Mouse (Mus musculus) liver, postnatal 0 days (tissue): ENCODE measurements around the gene Pou2f3.

ENCODE experiments used
- CTCF ChIP-seq: sonication (generic); IDR thresholded peaks from 2 replicates; pipeline ENCODE4 v1.5.1; 2016; ENCODE audit warnings: antibody characterized with exemption, low read depth
- EP300 ChIP-seq: IDR thresholded peaks from 2 replicates; pipeline ENCODE4 v1.6.1; 2016; ENCODE audit warnings: antibody characterized with exemption, low read depth, mild to moderate bottlenecking

- peak; percentile 70 for TF ChIP-seq CTCF
- peak; percentile 25; the same call in 1 of the 2 replicates for TF ChIP-seq EP300
These were observed 103.0 kb downstream of the Pou2f3 start, which contains the start of gene Arhgef12 for GRCm38 (mm10) chr9:43107187-43107517.
